Mouse (Mus musculus) heart, postnatal 0 days (tissue): ENCODE results near the gene Abcc8. TPM values are rescaled to one million over a fixed set of nuclear protein-coding genes. Genes with fewer than 3 reads are reported as not detected.

Experiments used
- ATAC-seq: fragments of 200-750 bp; cut with Nextera tagmentation; 2 replicates; pipeline ENCODE4 v1.8.0; 2017; ENCODE audit warnings: low read depth, moderate number of reproducible peaks, moderate library complexity; ENCODE audit not compliant: insufficient read depth
- DNase-seq: peaks from one replicate; pipeline ENCODE4 v3.0.0-alpha.2; 2016; ENCODE audit warnings: low spot score
- H3K27ac ChIP-seq: fragments of 300-500 bp; sonication (generic); 2 replicates; pipeline ENCODE4 v1.5.1; 2014; ENCODE audit warnings: low read depth, mild to moderate bottlenecking
- H3K27me3 ChIP-seq: fragments of 300-500 bp; sonication (generic); 2 replicates; pipeline ENCODE4 v1.6.1; 2014; ENCODE audit warnings: low read length, mixed read lengths; ENCODE audit not compliant: control insufficient read depth, insufficient read depth
- H3K36me3 ChIP-seq: fragments of 300-500 bp; sonication (generic); replicated peaks from 2 replicates; pipeline ENCODE4 v1.6.1; 2014; ENCODE audit warnings: low read length, mixed read lengths; ENCODE audit not compliant: control insufficient read depth, insufficient read depth
- H3K4me1 ChIP-seq: fragments of 300-500 bp; sonication (generic); 2 replicates; pipeline ENCODE4 v1.6.1; 2014; ENCODE audit warnings: antibody characterized with exemption; ENCODE audit not compliant: control insufficient read depth, insufficient read depth
- H3K4me2 ChIP-seq: fragments of 300-500 bp; sonication (generic); 2 replicates; pipeline ENCODE4 v1.6.1; 2014; ENCODE audit warnings: low read depth, mild to moderate bottlenecking, low read length, moderate library complexity
- H3K4me3 ChIP-seq: fragments of 300-500 bp; sonication (generic); 2 replicates; pipeline ENCODE4 v1.5.1; 2014; ENCODE audit warnings: low read depth, low read length
- H3K9ac ChIP-seq: fragments of 300-500 bp; sonication (generic); replicated peaks from 2 replicates; pipeline ENCODE4 v1.6.1; 2014; ENCODE audit warnings: low read depth, low read length, mixed read lengths
- H3K9me3 ChIP-seq: fragments of 300-500 bp; sonication (generic); replicated peaks from 2 replicates; pipeline ENCODE4 v1.6.1; 2016; ENCODE audit warnings: low read length; ENCODE audit not compliant: control insufficient read depth
- CTCF ChIP-seq: IDR thresholded peaks from 2 replicates; pipeline ENCODE4 v1.5.1; 2016; ENCODE audit warnings: antibody characterized with exemption, control low read depth, low read depth
- EP300 ChIP-seq: IDR thresholded peaks from 2 replicates; pipeline ENCODE4 v1.6.1; 2016; ENCODE audit warnings: antibody characterized with exemption, low read depth
- WGBS: fragments of 180-500 bp; shearing (Covaris S2); extraction: QIAGEN DNeasy Blood & Tissue Kit; methylation state at CpG from one replicate; pipeline ENCODE4 v1.1.7; 2014; 5-methylcytosine and 5-hydroxymethylcytosine counted together
- polyA plus RNA-seq: library from polyadenylated mRNA; unstranded; fragments of >200 nt; fragmentation: Nextera tagmentation; extraction: Ambion mirVana; gene quantifications from 2 replicates; pipeline ENCODE4 v1.2.1, GENCODE M21; 2015
- total RNA-seq: library from RNA; depleted of rRNA; stranded (reverse); fragments of >200 nt; gene quantifications from 2 replicates; pipeline ENCODE4 v1.2.3, GENCODE M21; 2014; ENCODE audit warnings: low replicate concordance

Abcc8 gene
- total and polyA plus RNA-seq, 2 experiments from 2014 or later: 29.6 to 46.7 TPM

- DNase-seq (no peak), ATAC-seq (no peak)
- H3K27ac ChIP-seq: no peak overlapping the region
- TF ChIP-seq EP300 (no peak), CTCF (no peak)
- 84% methylated on average over 7 of the region's 7 CpGs for WGBS
- H3K4me1 ChIP-seq: peaks cover 4% of the 10 kb centered on the region; the same call in 1 of the 2 replicates
- H3K9ac ChIP-seq: no peak overlapping the region
- peaks cover 26% of the 10 kb centered on the region; the same call in 1 of the 2 replicates for H3K36me3 ChIP-seq
- no peaks in the 10 kb centered on the region for H3K27me3 ChIP-seq
- no peak overlapping the region for H3K4me3 ChIP-seq
- no peak overlapping the region for H3K4me2 ChIP-seq
- H3K9me3 ChIP-seq: no peaks in the 10 kb centered on the region
Measured at GRCm38 (mm10) chr7:46167901-46168300, 11.9 kb downstream of the Abcc8 start.

DNA sequence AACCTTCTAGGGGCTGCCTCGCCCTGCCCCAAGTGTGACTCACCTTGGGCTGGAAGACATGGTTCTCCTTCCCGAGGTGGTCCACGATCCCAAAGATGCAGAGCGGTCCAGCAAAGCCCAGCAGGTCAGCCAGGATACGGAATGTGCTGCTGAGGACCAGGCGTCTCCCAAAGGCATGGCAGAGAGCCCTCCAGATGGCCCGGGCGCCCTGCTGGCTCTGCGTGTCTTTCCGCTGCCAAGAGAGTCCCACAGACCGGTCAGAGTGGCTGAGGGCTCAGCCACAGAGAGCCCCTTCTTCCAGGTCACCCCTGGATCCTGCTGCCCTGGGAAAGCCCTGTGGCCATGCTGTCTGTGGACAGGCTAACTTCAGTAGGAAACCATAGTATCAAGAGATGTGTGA, 14.0 kb downstream of the Abcc8 start:
- no peaks in the 10 kb centered on the region for H3K9me3 ChIP-seq
- no peak overlapping the region for H3K9ac ChIP-seq
- no peak overlapping the region for H3K4me3 ChIP-seq
- no peaks in the 10 kb centered on the region for H3K27me3 ChIP-seq
- ATAC-seq (no peak), DNase-seq (no peak)
- H3K27ac ChIP-seq: no peak overlapping the region
- TF ChIP-seq EP300 (no peak), CTCF (no peak)
- H3K36me3 ChIP-seq: peaks cover 26% of the 10 kb centered on the region; the same call in 1 of the 2 replicates
- no peak overlapping the region for H3K4me2 ChIP-seq
- H3K4me1 ChIP-seq: peaks cover 7% of the 10 kb centered on the region; the same call in 1 of the 2 replicates
- 88% methylated on average over 11 of the region's 11 CpGs for WGBS

DNA sequence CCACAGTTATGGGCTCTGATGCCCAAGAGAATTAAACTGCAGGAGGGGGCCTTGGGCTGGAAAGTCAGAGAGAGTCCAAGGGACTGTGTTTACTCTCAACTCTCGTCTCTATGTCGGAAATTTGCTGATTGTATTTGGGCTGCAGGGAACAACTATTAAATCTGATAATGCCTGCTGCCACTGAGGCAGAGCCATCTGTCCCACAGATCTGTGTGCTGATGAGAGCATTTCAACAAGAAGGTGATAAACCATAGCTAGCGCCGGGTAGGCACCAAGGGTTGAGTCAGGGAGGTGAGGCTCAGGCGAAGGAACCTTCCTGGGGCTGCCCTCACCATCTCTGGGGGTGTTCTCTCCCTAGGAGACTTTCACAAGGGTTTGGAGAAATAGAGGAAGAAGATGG, 17.1 kb downstream of the Abcc8 start:
- WGBS: 42% methylated on average over 5 of the region's 5 CpGs
- H3K27ac ChIP-seq: peak overlapping the region; percentile 86
- H3K36me3 ChIP-seq: peaks cover 16% of the 10 kb centered on the region; the same call in 1 of the 2 replicates
- peaks cover 7% of the 10 kb centered on the region; the same call in 1 of the 2 replicates for H3K4me1 ChIP-seq
- H3K9ac ChIP-seq: no peak overlapping the region
- DNase-seq: peak; percentile 59
- no peak for TF ChIP-seq CTCF
- no peak for TF ChIP-seq EP300
- no peak overlapping the region; the same call in 1 of the 2 replicates for H3K4me2 ChIP-seq
- no peaks in the 10 kb centered on the region for H3K9me3 ChIP-seq
- H3K27me3 ChIP-seq: no peaks in the 10 kb centered on the region
- no peak for ATAC-seq
- H3K4me3 ChIP-seq: no peak overlapping the region

DNA sequence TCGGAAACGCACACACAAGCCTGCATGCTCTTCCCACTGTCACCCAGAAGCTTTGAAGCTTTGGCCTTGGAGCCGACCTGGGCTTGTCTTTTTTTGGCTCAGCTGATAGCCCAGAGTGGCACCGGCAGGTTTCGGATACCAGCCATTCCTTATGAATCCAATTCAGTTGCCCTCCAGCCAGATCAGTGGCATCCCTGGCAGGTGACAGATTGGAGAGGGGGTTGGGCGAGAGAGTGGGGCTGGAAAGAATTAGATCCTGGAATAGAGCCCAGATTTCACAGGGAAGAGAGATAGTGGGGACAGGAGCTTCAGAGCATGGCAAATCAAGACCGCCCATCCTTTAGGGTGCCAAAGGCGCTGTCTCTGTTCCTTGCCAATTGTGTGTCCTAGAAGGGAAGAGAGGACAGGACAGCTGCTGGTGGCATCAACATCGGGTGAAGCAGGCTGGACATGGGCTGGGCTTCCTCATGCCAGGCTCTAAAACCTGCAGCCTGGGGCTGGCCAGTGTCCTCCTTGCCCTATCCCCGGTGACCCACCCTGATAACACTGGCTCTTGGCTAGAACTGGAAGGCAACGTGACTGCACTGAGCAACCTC, 17.6 kb downstream of the Abcc8 start:
- peaks cover 7% of the 10 kb centered on the region; the same call in 1 of the 2 replicates for H3K4me1 ChIP-seq
- H3K9ac ChIP-seq: no peak overlapping the region
- peak overlapping the region; percentile 36; the same call in 1 of the 2 replicates for H3K4me2 ChIP-seq
- no peaks in the 10 kb centered on the region for H3K27me3 ChIP-seq
- H3K27ac ChIP-seq: peak overlapping the region; percentile 86
- H3K4me3 ChIP-seq: no peak overlapping the region
- TF ChIP-seq EP300 (peak; percentile 22; the same call in 1 of the 2 replicates), CTCF (no peak)
- no peaks in the 10 kb centered on the region for H3K9me3 ChIP-seq
- peak; percentile 78 for DNase-seq
- peak; percentile 84 for ATAC-seq
- H3K36me3 ChIP-seq: peaks cover 16% of the 10 kb centered on the region; the same call in 1 of the 2 replicates
- 31% methylated on average over 11 of the region's 11 CpGs for WGBS

DNA sequence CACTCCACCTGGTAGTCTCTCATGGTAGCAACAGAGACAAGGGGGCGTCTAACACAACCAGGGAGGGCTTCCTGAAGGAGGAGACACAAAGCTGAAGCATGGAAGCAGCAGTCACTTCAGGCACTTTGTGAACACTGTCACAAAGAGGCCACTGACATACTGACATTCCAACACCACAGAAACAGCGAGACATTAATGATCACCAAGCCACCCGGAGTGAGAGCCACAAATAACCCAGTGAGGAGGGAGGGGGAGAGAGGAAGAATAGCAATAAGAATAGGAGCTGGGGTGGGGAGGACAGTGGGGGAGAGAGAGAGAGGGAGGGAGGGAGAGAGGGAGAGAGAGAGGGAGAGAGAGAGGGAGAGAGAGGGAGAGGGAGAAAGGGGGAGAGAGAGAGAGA, 18.2 kb downstream of the Abcc8 start:
- TF ChIP-seq EP300 (no peak), CTCF (no peak; the same call in 1 of the 2 replicates)
- peak overlapping the region; percentile 86 for H3K27ac ChIP-seq
- DNase-seq: peak; percentile 80
- H3K4me3 ChIP-seq: no peak overlapping the region
- H3K27me3 ChIP-seq: no peaks in the 10 kb centered on the region
- peak overlapping the region; percentile 36; the same call in 1 of the 2 replicates for H3K4me2 ChIP-seq
- whole genome bisulfite sequencing: 24% methylated on average over 3 of the region's 3 CpGs
- ATAC-seq: peak; percentile 73
- H3K36me3 ChIP-seq: peaks cover 15% of the 10 kb centered on the region; the same call in 1 of the 2 replicates
- no peak overlapping the region for H3K9ac ChIP-seq
- peaks cover 7% of the 10 kb centered on the region; the same call in 1 of the 2 replicates for H3K4me1 ChIP-seq
- no peaks in the 10 kb centered on the region for H3K9me3 ChIP-seq
